Mouse (Mus musculus) midbrain, embryonic 12.5 days (tissue): ENCODE results near the gene Rxfp1. TPM values are rescaled to one million over a fixed set of nuclear protein-coding genes. Genes with fewer than 3 reads are reported as not detected.
A peak's percentile ranks its signal among the peaks of the same experiment; 100 is the strongest.

Experiments used
- ATAC-seq: fragments of 200-750 bp; cut with Nextera tagmentation; 2 replicates; pipeline ENCODE4 v1.8.0; 2017; ENCODE audit warnings: low read depth, moderate TSS enrichment, moderate library complexity; ENCODE audit not compliant: low FRiP score
- H3K27ac ChIP-seq: fragments of 300-500 bp; sonication (generic); replicated peaks from 2 replicates; pipeline ENCODE4 v1.5.1; 2016; ENCODE audit warnings: mild to moderate bottlenecking
- H3K27me3 ChIP-seq: fragments of 300-500 bp; sonication (generic); 2 replicates; pipeline ENCODE4 v1.6.1; 2016; ENCODE audit warnings: mild to moderate bottlenecking
- H3K36me3 ChIP-seq: fragments of 300-500 bp; sonication (generic); 2 replicates; pipeline ENCODE4 v1.6.1; 2016
- H3K4me1 ChIP-seq: fragments of 300-500 bp; sonication (generic); 2 replicates; pipeline ENCODE4 v1.6.1; 2016
- H3K4me2 ChIP-seq: fragments of 300-500 bp; sonication (generic); replicated peaks from 2 replicates; pipeline ENCODE4 v1.6.1; 2016; ENCODE audit warnings: mild to moderate bottlenecking, moderate library complexity
- H3K4me3 ChIP-seq: fragments of 300-500 bp; sonication (generic); 2 replicates; pipeline ENCODE4 v1.5.1; 2016; ENCODE audit warnings: mild to moderate bottlenecking
- H3K9ac ChIP-seq: fragments of 300-500 bp; sonication (generic); replicated peaks from 2 replicates; pipeline ENCODE4 v1.6.1; 2016; ENCODE audit warnings: mild to moderate bottlenecking, moderate library complexity
- H3K9me3 ChIP-seq: fragments of 300-500 bp; sonication (generic); 2 replicates; pipeline ENCODE4 v1.6.1; 2016; ENCODE audit warnings: mild to moderate bottlenecking
- WGBS: fragments of 180-500 bp; shearing (Covaris S2); methylation state at CpG from one replicate; pipeline ENCODE4 v1.1.7; 2016; 5-methylcytosine and 5-hydroxymethylcytosine counted together
- polyA plus RNA-seq: library from polyadenylated mRNA; unstranded; fragments of >200 nt; fragmentation: Nextera tagmentation; extraction: Ambion mirVana; gene quantifications from 2 replicates; pipeline ENCODE4 v1.2.1, GENCODE M21; 2016

The Rxfp1 gene
- 0.05 TPM in 1 of 2 replicates, not detected in the other for polyA plus RNA-seq

- no peaks in the 10 kb centered on the region for H3K9me3 ChIP-seq
- no peaks in the 10 kb centered on the region for H3K4me1 ChIP-seq
- 76% methylated on average over 4 of the region's 4 CpGs for WGBS
- no peak within 1 kb of the TSS for H3K27ac ChIP-seq
- H3K4me3 ChIP-seq, result no peak within 1 kb of the TSS
- no peaks in the 10 kb centered on the region for H3K36me3 ChIP-seq
- H3K27me3 ChIP-seq, result no peaks in the 10 kb centered on the region
- no peak within 1 kb of the TSS for H3K9ac ChIP-seq
- H3K4me2 ChIP-seq, result no peak within 1 kb of the TSS
- no peak for ATAC-seq
Measured at GRCm38 (mm10) chr3:79737780-79738179, at the start of gene Rxfp1. TSS of gene Rxfp1 (minus strand) at chr3:79737880.

GRCm38 (mm10) chr3:79784362-79784736 is 46.7 kb upstream of the Rxfp1 start:
- Histone ChIP-seq H3K4me1 (no peaks in the 10 kb centered on the region), H3K4me3 (no peak overlapping the region), H3K4me2 (peak overlapping the region; percentile 32), H3K27me3 (0 out of 2 replicates have a peak, but pooled peaks cover 3% of the 10 kb centered on the region), H3K27ac (no peak overlapping the region), H3K9ac (no peak overlapping the region), H3K9me3 (no peaks in the 10 kb centered on the region), H3K36me3 (no peaks in the 10 kb centered on the region)
- ATAC-seq, result no peak
- WGBS, result 18% methylated on average over 11 of the region's 11 CpGs

- Histone ChIP-seq H3K4me1 (no peaks in the 10 kb centered on the region), H3K36me3 (no peaks in the 10 kb centered on the region), H3K9ac (no peak overlapping the region), H3K4me3 (no peak overlapping the region), H3K27me3 (0 out of 2 replicates have a peak, but pooled peaks cover 3% of the 10 kb centered on the region), H3K4me2 (no peak overlapping the region), H3K9me3 (no peaks in the 10 kb centered on the region), H3K27ac (no peak overlapping the region)
- 57% methylated on average over 10 of the region's 10 CpGs for WGBS
- ATAC-seq, result no peak
Measured at GRCm38 (mm10) chr3:79783630-79784361, 46.1 kb upstream of the Rxfp1 start.

GRCm38 (mm10) chr3:79772701-79773100 is 35.0 kb upstream of the Rxfp1 start:
- Histone ChIP-seq H3K9ac (no peak overlapping the region), H3K4me3 (no peak overlapping the region), H3K4me2 (no peak overlapping the region), H3K9me3 (no peaks in the 10 kb centered on the region), H3K27ac (no peak overlapping the region), H3K36me3 (no peaks in the 10 kb centered on the region), H3K27me3 (no peaks in the 10 kb centered on the region), H3K4me1 (no peaks in the 10 kb centered on the region)
- WGBS, result 86% methylated on average over 2 of the region's 2 CpGs
- no peak for ATAC-seq

- H3K4me1 ChIP-seq, result no peaks in the 10 kb centered on the region
- no peak overlapping the region for H3K4me3 ChIP-seq
- no peak overlapping the region for H3K4me2 ChIP-seq
- 61% methylated on average over 1 of the region's 1 CpGs for WGBS
- no peak overlapping the region for H3K9ac ChIP-seq
- H3K27me3 ChIP-seq, result no peaks in the 10 kb centered on the region
- H3K9me3 ChIP-seq, result no peaks in the 10 kb centered on the region
- ATAC-seq, result no peak
- no peak overlapping the region for H3K27ac ChIP-seq
- H3K36me3 ChIP-seq, result no peaks in the 10 kb centered on the region
Measured at GRCm38 (mm10) chr3:79753736-79754135, 16.1 kb upstream of the Rxfp1 start.

GRCm38 (mm10) chr3:79746585-79746984 is 8.9 kb upstream of the Rxfp1 start:
- no peak overlapping the region for H3K4me2 ChIP-seq
- 95% methylated on average over 6 of the region's 6 CpGs for WGBS
- H3K9ac ChIP-seq, result no peak overlapping the region
- H3K27ac ChIP-seq, result no peak overlapping the region
- no peak overlapping the region for H3K4me3 ChIP-seq
- no peaks in the 10 kb centered on the region for H3K36me3 ChIP-seq
- no peaks in the 10 kb centered on the region for H3K4me1 ChIP-seq
- no peaks in the 10 kb centered on the region for H3K9me3 ChIP-seq
- ATAC-seq, result no peak
- no peaks in the 10 kb centered on the region for H3K27me3 ChIP-seq

GRCm38 (mm10) chr3:79745101-79745500 is 7.4 kb upstream of the Rxfp1 start:
- Histone ChIP-seq H3K27ac (no peak overlapping the region), H3K9ac (no peak overlapping the region), H3K4me2 (no peak overlapping the region), H3K27me3 (no peaks in the 10 kb centered on the region), H3K36me3 (no peaks in the 10 kb centered on the region), H3K9me3 (no peaks in the 10 kb centered on the region), H3K4me3 (no peak overlapping the region), H3K4me1 (no peaks in the 10 kb centered on the region)
- ATAC-seq, result no peak
- WGBS, result 73% methylated on average over 6 of the region's 6 CpGs

- H3K4me3 ChIP-seq, result no peak overlapping the region
- no peak overlapping the region for H3K9ac ChIP-seq
- no peak overlapping the region for H3K27ac ChIP-seq
- no peaks in the 10 kb centered on the region for H3K27me3 ChIP-seq
- no peaks in the 10 kb centered on the region for H3K4me1 ChIP-seq
- 85% methylated on average over 2 of the region's 2 CpGs for WGBS
- H3K4me2 ChIP-seq, result no peak overlapping the region
- 0 out of 2 replicates have a peak, but pooled peaks have one; percentile 9 for ATAC-seq
- H3K36me3 ChIP-seq, result no peaks in the 10 kb centered on the region
- H3K9me3 ChIP-seq, result no peaks in the 10 kb centered on the region
Measured at GRCm38 (mm10) chr3:79744415-79744814, 6.7 kb upstream of the Rxfp1 start.

- Histone ChIP-seq H3K9me3 (no peaks in the 10 kb centered on the region), H3K4me3 (no peak overlapping the region), H3K4me1 (no peaks in the 10 kb centered on the region), H3K27ac (no peak overlapping the region), H3K36me3 (no peaks in the 10 kb centered on the region), H3K9ac (no peak overlapping the region), H3K27me3 (no peaks in the 10 kb centered on the region), H3K4me2 (no peak overlapping the region)
- no peak for ATAC-seq
- WGBS, result 79% methylated on average over 2 of the region's 2 CpGs
Measured at GRCm38 (mm10) chr3:79740351-79740750, 2.7 kb upstream of the Rxfp1 start.

GRCm38 (mm10) chr3:79738451-79738850 is 771 bp upstream of the Rxfp1 start:
- H3K27me3 ChIP-seq, result no peaks in the 10 kb centered on the region
- H3K27ac ChIP-seq, result no peak overlapping the region
- H3K4me2 ChIP-seq, result no peak overlapping the region
- no peaks in the 10 kb centered on the region for H3K4me1 ChIP-seq
- no peak for ATAC-seq
- H3K9me3 ChIP-seq, result no peaks in the 10 kb centered on the region
- H3K4me3 ChIP-seq, result no peak overlapping the region
- H3K9ac ChIP-seq, result no peak overlapping the region
- whole genome bisulfite sequencing, result 93% methylated on average over 1 of the region's 1 CpGs
- no peaks in the 10 kb centered on the region for H3K36me3 ChIP-seq

- H3K9me3 ChIP-seq, result no peaks in the 10 kb centered on the region
- no peaks in the 10 kb centered on the region for H3K27me3 ChIP-seq
- no peak overlapping the region for H3K27ac ChIP-seq
- no peak overlapping the region for H3K4me2 ChIP-seq
- no peak overlapping the region for H3K9ac ChIP-seq
- no peaks in the 10 kb centered on the region for H3K36me3 ChIP-seq
- no peak for ATAC-seq
- H3K4me1 ChIP-seq, result no peaks in the 10 kb centered on the region
- no peak overlapping the region for H3K4me3 ChIP-seq
- 94% methylated on average over 14 of the region's 14 CpGs for WGBS
Measured at GRCm38 (mm10) chr3:79726506-79727075, 11.1 kb downstream of the Rxfp1 start.

GRCm38 (mm10) chr3:79720756-79721484 is 16.8 kb downstream of the Rxfp1 start:
- WGBS, result 92% methylated on average over 4 of the region's 4 CpGs
- ATAC-seq, result no peak

More at GRCm38 (mm10) chr3:79720756-79721484, 16.8 kb downstream of the Rxfp1 start:
- Histone ChIP-seq H3K27me3 (no peaks in the 10 kb centered on the region), H3K9me3 (no peaks in the 10 kb centered on the region), H3K4me2 (no peak overlapping the region), H3K9ac (no peak overlapping the region), H3K36me3 (no peaks in the 10 kb centered on the region), H3K4me3 (no peak overlapping the region), H3K4me1 (no peaks in the 10 kb centered on the region), H3K27ac (no peak overlapping the region)
